Mouse (Mus musculus) heart, embryonic 14.5 days (tissue): ENCODE data around the gene Dab1. TPM values are rescaled to one million over a fixed set of nuclear protein-coding genes. Genes with fewer than 3 reads are reported as not detected.

Experiments
- ATAC-seq: fragments of 200-750 bp; cut with Nextera tagmentation; 2 replicates; pipeline ENCODE4 v1.8.0; 2017; ENCODE audit warnings: low read depth, moderate TSS enrichment; ENCODE audit not compliant: insufficient number of reproducible peaks, insufficient read depth, low FRiP score
- H3K27ac ChIP-seq, 2 experiments: fragments of 200-500 bp in 1 of 2; fragments of 300-500 bp in 1 of 2; sonication (generic) in 1 of 2; replicated peaks in 1 of 2; 2 replicates each; pipeline ENCODE4 v1.5.1; 2012 to 2014; ENCODE audit warnings: low read depth in 2 of 2, low read length in 2 of 2, control low read depth in 1 of 2, mild to moderate bottlenecking in 1 of 2, mixed read lengths in 1 of 2; ENCODE audit not compliant: control insufficient read depth in 1 of 2, insufficient read depth in 1 of 2
- H3K27me3 ChIP-seq: fragments of 300-500 bp; sonication (generic); 2 replicates; pipeline ENCODE4 v1.6.1; 2014; ENCODE audit warnings: mild to moderate bottlenecking, low read length, control low read depth; ENCODE audit not compliant: control insufficient read depth, insufficient read depth
- H3K36me3 ChIP-seq: fragments of 300-500 bp; sonication (generic); 2 replicates; pipeline ENCODE4 v1.6.1; 2014; ENCODE audit warnings: mild to moderate bottlenecking, control low read depth, low read length, mixed read lengths; ENCODE audit not compliant: control insufficient read depth, insufficient read depth
- H3K4me1 ChIP-seq, 2 experiments: fragments of 200-500 bp in 1 of 2; fragments of 300-500 bp in 1 of 2; sonication (generic) in 1 of 2; 2 replicates each; pipeline ENCODE4 v1.6.1; 2012 to 2014; ENCODE audit warnings: low read length in 2 of 2, control low read depth in 1 of 2, mixed read lengths in 1 of 2; ENCODE audit not compliant: control insufficient read depth in 2 of 2, insufficient read depth in 2 of 2
- H3K4me2 ChIP-seq: fragments of 300-500 bp; sonication (generic); 2 replicates; pipeline ENCODE4 v1.6.1; 2014; ENCODE audit warnings: mild to moderate bottlenecking, low read length
- H3K4me3 ChIP-seq, 2 experiments: fragments of 200-500 bp in 1 of 2; fragments of 300-500 bp in 1 of 2; sonication (generic) in 1 of 2; 2 replicates each; pipeline ENCODE4 v1.5.1; 2012 to 2014; ENCODE audit warnings: low read length in 2 of 2, mild to moderate bottlenecking in 2 of 2, control low read depth in 1 of 2, low read depth in 1 of 2, moderate library complexity in 1 of 2; ENCODE audit not compliant: control insufficient read depth in 1 of 2, insufficient read depth in 1 of 2
- H3K9ac ChIP-seq: fragments of 300-500 bp; sonication (generic); 2 replicates; pipeline ENCODE4 v1.6.1; 2014; ENCODE audit warnings: mild to moderate bottlenecking, low read length
- H3K9me3 ChIP-seq: fragments of 300-500 bp; sonication (generic); 2 replicates; pipeline ENCODE4 v1.6.1; 2016; ENCODE audit warnings: low read length, control low read depth; ENCODE audit not compliant: control insufficient read depth
- WGBS: fragments of 180-500 bp; shearing (Covaris S2); extraction: QIAGEN DNeasy Blood & Tissue Kit; methylation state at CpG from one replicate; pipeline ENCODE4 v1.1.7; 2014; 5-methylcytosine and 5-hydroxymethylcytosine counted together
- polyA plus RNA-seq: library from polyadenylated mRNA; unstranded; fragments of >200 nt; fragmentation: Nextera tagmentation; extraction: Ambion mirVana; gene quantifications from 2 replicates; pipeline ENCODE4 v1.2.1, GENCODE M21; 2014

Gene Dab1
- polyA plus RNA-seq, 1 experiment from 2014 or later: 0.99 TPM

DNA sequence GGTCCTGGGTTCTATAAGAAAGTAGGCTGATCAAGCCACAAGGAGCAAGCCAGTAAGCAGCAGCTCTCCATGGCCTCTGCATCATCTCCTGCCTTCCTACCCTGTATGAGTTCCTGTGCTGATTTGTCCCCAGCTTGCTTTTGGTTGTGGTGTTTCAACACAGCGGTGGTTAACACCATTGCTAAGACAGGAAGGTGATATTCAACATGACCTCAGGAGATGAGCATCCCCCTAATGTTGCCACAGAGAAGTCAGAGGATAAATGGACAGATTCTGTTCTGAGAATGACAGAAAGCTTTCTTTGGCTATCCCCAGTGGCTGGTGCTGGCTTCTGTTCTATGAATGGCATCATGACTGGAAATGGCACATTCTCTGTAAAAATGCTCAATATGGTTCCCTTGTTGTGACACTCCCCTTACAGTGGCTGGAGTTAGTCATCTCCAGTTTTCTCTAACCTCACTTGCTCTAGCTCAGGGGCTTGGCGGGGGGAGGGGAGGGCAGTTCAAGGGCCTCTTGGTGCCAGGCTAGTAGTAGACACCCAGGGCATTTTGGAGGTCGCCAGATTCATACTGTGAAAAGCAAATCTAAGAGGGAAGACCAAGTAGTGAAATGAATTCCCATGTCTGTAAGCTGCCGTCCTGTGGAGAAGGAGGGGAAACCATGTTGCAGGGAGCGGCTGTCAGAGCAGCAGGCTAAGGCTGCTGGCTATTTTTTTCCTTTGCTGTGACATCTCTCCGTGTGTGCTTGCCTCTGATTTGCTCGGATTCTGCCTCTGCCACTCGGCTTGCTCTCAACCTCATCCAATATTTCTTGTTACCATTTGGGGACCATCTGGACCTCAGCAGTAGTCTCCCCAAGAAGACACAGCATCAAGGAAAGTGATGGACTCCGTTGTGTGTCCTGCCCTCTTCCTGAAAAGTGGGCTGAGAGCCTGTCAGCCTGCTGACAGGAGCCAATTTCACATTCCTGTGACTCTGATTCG is 1086.8 kb downstream of the Dab1 start:
- peaks cover 0 to 5% of the 10 kb centered on the region in 2 experiments; a peak in 2 of 4 replicates for H3K4me1 ChIP-seq
- no peaks in the 10 kb centered on the region for H3K36me3 ChIP-seq
- ATAC-seq: no peak
- 49% methylated on average over 10 of the region's 10 CpGs for WGBS
- no peak overlapping the region for H3K9ac ChIP-seq
- H3K27ac ChIP-seq: no peak overlapping the region
- H3K4me3 ChIP-seq: no peak overlapping the region
- no peaks in the 10 kb centered on the region; the same call in 1 of the 2 replicates for H3K27me3 ChIP-seq
- H3K4me2 ChIP-seq: peak overlapping the region; percentile 2; the same call in 1 of the 2 replicates
- no peaks in the 10 kb centered on the region for H3K9me3 ChIP-seq

DNA sequence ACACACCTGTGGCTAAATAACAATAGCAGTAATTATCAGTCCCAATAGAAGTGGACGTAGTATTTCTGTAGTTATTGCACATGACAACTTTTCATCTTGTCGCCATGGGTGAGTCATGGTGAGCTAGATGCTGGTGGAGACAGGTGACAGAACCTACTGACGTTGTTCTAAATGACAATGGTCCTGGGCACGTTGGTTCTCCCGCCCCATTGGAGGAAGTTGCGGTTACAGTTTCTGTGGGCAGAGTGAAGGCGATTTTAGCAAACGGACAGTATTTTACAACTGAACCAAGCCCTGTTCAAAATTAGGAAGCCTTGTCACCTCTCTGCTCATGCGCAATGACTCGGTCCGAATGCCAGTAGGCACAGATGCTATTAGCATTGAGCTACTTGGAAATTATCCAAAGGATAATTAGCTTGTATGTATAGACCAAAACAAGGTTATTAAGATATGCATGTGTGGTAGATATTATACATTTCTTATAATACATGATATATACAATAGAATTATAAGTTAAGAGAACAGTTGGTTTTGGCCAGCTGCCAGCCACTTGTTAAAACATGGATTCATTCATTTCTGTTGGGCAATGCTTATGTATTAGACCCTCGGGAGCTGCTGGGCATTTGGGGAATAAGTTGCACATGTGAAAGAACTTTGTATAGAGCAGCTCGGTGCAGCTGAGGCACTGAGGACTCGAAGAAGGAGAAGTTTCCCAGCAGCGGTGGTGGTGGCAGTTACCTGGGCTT is 1093.4 kb downstream of the Dab1 start:
- H3K27me3 ChIP-seq: no peaks in the 10 kb centered on the region; the same call in 1 of the 2 replicates
- ATAC-seq: no peak
- H3K27ac ChIP-seq: no peak overlapping the region
- H3K36me3 ChIP-seq: no peaks in the 10 kb centered on the region
- 89% methylated on average over 15 of the region's 15 CpGs for WGBS
- H3K9ac ChIP-seq: no peak overlapping the region
- no peak overlapping the region for H3K4me2 ChIP-seq
- H3K4me3 ChIP-seq: no peak overlapping the region
- 0 out of 4 replicates have a peak, but pooled peaks cover 0 to 2% of the 10 kb centered on the region in 2 experiments for H3K4me1 ChIP-seq
- no peaks in the 10 kb centered on the region for H3K9me3 ChIP-seq

GRCm38 (mm10) chr4:104714925-104715519 is 1095.9 kb downstream of the Dab1 start:
- H3K9ac ChIP-seq: no peak overlapping the region
- no peaks in the 10 kb centered on the region for H3K27me3 ChIP-seq
- no peak overlapping the region for H3K4me2 ChIP-seq
- H3K27ac ChIP-seq: no peak overlapping the region
- 56% methylated on average over 9 of the region's 9 CpGs for WGBS
- H3K4me1 ChIP-seq: peaks cover 2 to 8% of the 10 kb centered on the region in 2 experiments; a peak in 1 of 4 replicates
- no peak overlapping the region for H3K4me3 ChIP-seq
- H3K36me3 ChIP-seq: no peaks in the 10 kb centered on the region
- ATAC-seq: no peak
- no peaks in the 10 kb centered on the region for H3K9me3 ChIP-seq

DNA sequence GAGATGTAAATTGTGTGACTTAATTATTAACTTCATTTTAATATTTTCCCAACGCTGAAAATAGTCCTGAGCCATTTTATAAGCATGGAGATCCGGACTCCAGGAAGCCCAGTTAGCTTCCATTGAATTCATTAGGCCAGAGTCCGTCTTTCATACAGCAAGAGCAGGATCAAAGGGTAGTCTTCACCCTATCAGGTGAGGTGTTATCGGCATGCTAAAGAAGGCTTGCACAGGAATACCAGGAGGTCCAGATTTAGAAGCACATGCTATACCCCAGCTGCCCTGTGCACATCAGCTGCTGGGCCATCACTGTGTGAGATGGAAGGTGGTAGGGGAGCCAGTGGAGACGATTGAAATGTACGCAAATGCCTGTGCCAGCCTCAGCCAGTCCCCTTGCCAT is 1096.7 kb downstream of the Dab1 start:
- no peak for ATAC-seq
- 65% methylated on average over 6 of the region's 6 CpGs for WGBS
- H3K9ac ChIP-seq: no peak overlapping the region

DNA sequence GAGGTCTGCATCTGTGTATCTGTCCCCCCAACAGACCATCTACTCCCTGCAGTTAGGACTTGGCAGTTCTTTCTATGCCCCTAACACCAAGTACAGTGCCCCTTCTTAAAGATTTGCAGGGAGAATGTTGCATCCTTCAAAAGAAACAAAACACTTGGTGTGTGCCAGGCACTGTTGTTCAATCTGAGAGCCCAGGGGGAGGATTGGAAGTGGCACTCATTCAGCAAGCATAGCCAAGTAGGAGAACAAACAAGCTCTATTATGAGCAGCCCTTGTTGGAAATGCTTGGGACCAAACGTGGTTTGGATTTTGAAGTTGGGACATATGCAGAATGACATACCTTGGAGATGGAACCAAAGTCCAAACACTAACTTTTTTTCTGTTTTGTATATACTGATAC is 1097.3 kb downstream of the Dab1 start:
- no peak overlapping the region for H3K27ac ChIP-seq
- 58% methylated on average over 1 of the region's 1 CpGs for WGBS
- peaks cover 6 to 8% of the 10 kb centered on the region in 2 experiments; a peak in 1 of 4 replicates for H3K4me1 ChIP-seq
- H3K4me3 ChIP-seq: no peak overlapping the region
- H3K4me2 ChIP-seq: no peak overlapping the region
- no peaks in the 10 kb centered on the region for H3K36me3 ChIP-seq
- no peak for ATAC-seq
- H3K27me3 ChIP-seq: no peaks in the 10 kb centered on the region
- H3K9me3 ChIP-seq: no peaks in the 10 kb centered on the region
- no peak overlapping the region for H3K9ac ChIP-seq

More for the DNA sequence above, 1096.7 kb downstream of the Dab1 start:
- H3K36me3 ChIP-seq: no peaks in the 10 kb centered on the region
- H3K9me3 ChIP-seq: no peaks in the 10 kb centered on the region
- H3K4me1 ChIP-seq: peaks cover 6 to 8% of the 10 kb centered on the region in 2 experiments; a peak in 1 of 4 replicates
- no peak overlapping the region for H3K4me3 ChIP-seq
- H3K27me3 ChIP-seq: no peaks in the 10 kb centered on the region
- H3K4me2 ChIP-seq: no peak overlapping the region
- no peak overlapping the region for H3K27ac ChIP-seq

GRCm38 (mm10) chr4:104718973-104719795 is 1100.0 kb downstream of the Dab1 start:
- Histone ChIP-seq H3K9me3 (no peaks in the 10 kb centered on the region), H3K27me3 (no peaks in the 10 kb centered on the region), H3K9ac (no peak overlapping the region), H3K36me3 (no peaks in the 10 kb centered on the region), H3K4me1 (peaks cover 6 to 8% of the 10 kb centered on the region in 2 experiments; a peak in 2 of 4 replicates), H3K4me2 (no peak overlapping the region), H3K27ac (no peak overlapping the region), H3K4me3 (no peak overlapping the region)
- no peak for ATAC-seq
- WGBS: 64% methylated on average over 13 of the region's 13 CpGs
